Mouse (Mus musculus) spleen, adult 2 months (tissue): ENCODE results near the gene Tnrc6b.

Experiments used
- CTCF ChIP-seq: fragments of 200-500 bp; IDR thresholded peaks from 2 replicates; pipeline ENCODE4 v1.5.1; 2011; ENCODE audit warnings: mild to moderate bottlenecking, inconsistent platforms; ENCODE audit not compliant: insufficient read depth, insufficient read length, insufficient replicate concordance; ENCODE audit errors: extremely low read depth
- POLR2A ChIP-seq: fragments of 200-500 bp; IDR thresholded peaks from 2 replicates; pipeline ENCODE4 v1.6.1; 2011; ENCODE audit warnings: low read depth, low read length, inconsistent platforms

DNA sequence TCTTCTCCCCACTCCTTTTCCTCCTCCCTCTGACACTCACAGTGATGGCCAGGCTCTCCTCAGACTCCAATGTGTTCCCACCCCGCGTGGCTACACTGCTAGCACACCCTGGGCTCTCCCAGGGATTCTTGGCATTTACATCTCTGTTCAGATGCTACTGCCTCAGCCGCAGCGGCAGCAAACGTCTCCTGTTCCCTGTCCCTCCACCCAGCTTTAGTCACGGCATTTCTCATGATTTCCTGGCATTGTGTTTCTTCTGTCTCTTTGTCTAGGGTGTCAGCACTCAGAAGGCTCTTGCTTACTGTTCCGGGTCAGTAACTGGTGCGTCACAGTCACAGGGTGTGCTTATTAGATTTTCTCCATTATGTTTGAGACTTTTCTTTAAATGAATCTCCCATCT lies 138.9 kb downstream of the Tnrc6b start:
- TF ChIP-seq CTCF (no peak), POLR2A (no peak)
